Mouse (Mus musculus): ENCODE measurements at regions not wholly inside any gene's neighbourhood (a gene's known extent, or its start where the extent isn't known, plus 50 kb on each side); places are given as distances from the start of the nearest gene placed in this dataset.

DNA sequence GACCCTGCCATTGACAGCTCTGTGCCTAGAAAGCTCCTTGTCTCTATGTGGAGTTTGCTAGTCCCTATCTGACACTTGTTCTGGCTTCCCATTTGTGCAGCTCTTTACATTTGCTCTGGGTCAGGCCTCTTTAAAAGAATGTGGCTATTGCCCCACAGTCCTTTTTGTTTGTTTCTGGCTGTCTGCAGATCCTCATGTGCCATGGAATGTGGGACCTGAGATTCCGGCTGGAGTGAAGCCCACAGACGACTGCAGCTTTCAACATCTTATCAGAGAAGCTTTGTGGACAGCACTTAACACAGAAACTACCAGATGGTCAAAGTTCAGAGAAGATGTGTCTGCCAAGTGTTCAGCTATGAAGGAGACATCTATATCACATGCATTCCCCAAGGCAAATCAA, 309.7 kb upstream of the Egfl6 start:
- no peak for ATAC-seq (replicated peaks; ENCODE audit: insufficient number of reproducible peaks, low FRiP score, low TSS enrichment, poor library complexity, severe bottlenecking)

GRCm38 (mm10) chrX:166886417-166886816, 300.9 kb upstream of the Egfl6 start:
- ATAC-seq (replicated peaks; ENCODE audit: insufficient number of reproducible peaks, low FRiP score, low TSS enrichment, poor library complexity, severe bottlenecking): no peak

GRCm38 (mm10) chrX:166869515-166869914, 284.0 kb upstream of the Egfl6 start:
- ATAC-seq (replicated peaks; ENCODE audit: insufficient number of reproducible peaks, low FRiP score, low TSS enrichment, poor library complexity, severe bottlenecking): no peak

- no peak for ATAC-seq (replicated peaks; ENCODE audit: insufficient number of reproducible peaks, low FRiP score, low TSS enrichment, poor library complexity, severe bottlenecking)
Measured at GRCm38 (mm10) chrX:166867692-166868091, 282.2 kb upstream of the Egfl6 start.

All from monocyte, adult 5-6 weeks (primary cell).